Mouse (Mus musculus) liver, adult 2 months (tissue): ENCODE measurements at regions not wholly inside any gene's neighbourhood (a gene's known extent, or its start where the extent isn't known, plus 50 kb on each side); places are given as distances from the start of the nearest gene placed in this dataset.

Experiments used
- CTCF ChIP-seq: fragments of 200-500 bp; IDR thresholded peaks from 2 replicates; pipeline ENCODE4 v1.5.1; 2011; ENCODE audit warnings: low read depth, low read length, control low read depth
- POLR2A ChIP-seq: fragments of 200-500 bp; IDR thresholded peaks from 2 replicates; pipeline ENCODE4 v1.6.1; 2011; ENCODE audit warnings: low read length, control low read depth; ENCODE audit not compliant: insufficient read depth; ENCODE audit errors: extremely low read depth

- TF ChIP-seq CTCF (no peak), POLR2A (no peak)
Measured at GRCm38 (mm10) chr4:5344311-5344710, 551.2 kb upstream of the Impad1 start.
